Mouse (Mus musculus): ENCODE measurements at regions not wholly inside any gene's neighbourhood (a gene's known extent, or its start where the extent isn't known, plus 50 kb on each side); places are given as distances from the start of the nearest gene placed in this dataset.

- no peaks in the 10 kb centered on the region for H3K27me3 ChIP-seq (replicated peaks)
- H3K79me2 ChIP-seq (replicated peaks; ENCODE audit: control insufficient read depth, extremely low read depth, insufficient read depth, poor library complexity, severe bottlenecking): no peaks in the 10 kb centered on the region
- DNase-seq (ENCODE audit: extremely low read depth): no peak
- no peak overlapping the region for H3K27ac ChIP-seq (ENCODE audit: insufficient read depth, low read depth)
- H3K4me2 ChIP-seq (ENCODE audit: insufficient read depth, low read depth, poor library complexity, severe bottlenecking): no peak overlapping the region
- H3K4me1 ChIP-seq (ENCODE audit: control insufficient read depth in 1 of 2, insufficient read depth in 2 of 2): no peaks in the 10 kb centered on the region
- dilution Hi-C loops (cut with MboI; ENCODE audit: extremely low pct_ligation_motif_present, extremely low pct_unique_long_range_greater_than_20kb, low sequenced_read_pairs): no loop called here
- H3K4me3 ChIP-seq (replicated peaks in 1 of 3; ENCODE audit: low read depth in 2 of 3, low read length in 2 of 3, poor library complexity in 1 of 3): no peak overlapping the region
- no peak for TF ChIP-seq POLR2A (IDR thresholded peaks at IDR 0.05; ENCODE audit: low read depth, low read length)
- TF ChIP-seq CHD1 (IDR thresholded peaks at IDR 0.05; ENCODE audit: low read depth, low read length): no peak
- TF ChIP-seq MAFK (IDR thresholded peaks at IDR 0.05; ENCODE audit: insufficient replicate concordance, low read length): no peak
- no peak for TF ChIP-seq USF2 (conservative IDR thresholded peaks at IDR 0.05; ENCODE audit: low read depth, low read length)
- no peak for TF ChIP-seq HCFC1 (IDR thresholded peaks at IDR 0.05; ENCODE audit: low read depth, low read length)
- TF ChIP-seq E2F4 (IDR thresholded peaks at IDR 0.05; ENCODE audit: insufficient replicate concordance, low read depth, low read length): no peak
- no peak for TF ChIP-seq NELFE (IDR thresholded peaks at IDR 0.05; ENCODE audit: low read depth, low read length)
- no peak for TF ChIP-seq MXI1 (IDR thresholded peaks at IDR 0.05; ENCODE audit: low read depth, low read length)
- no peak for TF ChIP-seq USF1 (IDR thresholded peaks at IDR 0.05; ENCODE audit: low read depth, low read length)
- TF ChIP-seq JUN (IDR thresholded peaks at IDR 0.05; ENCODE audit: insufficient read depth, low read depth, low read length): no peak
- in situ Hi-C loops (cut with MboI; ENCODE audit: low pct_ligation_motif_present, low pct_unique_long_range_greater_than_20kb, low sequenced_read_pairs): no loop called here
- H3K9ac ChIP-seq (ENCODE audit: insufficient read depth, low read depth): no peak overlapping the region
- H3K9me3 ChIP-seq (replicated peaks; ENCODE audit: low read length): no peaks in the 10 kb centered on the region
- no peaks in the 10 kb centered on the region for H3K36me3 ChIP-seq (replicated peaks in 1 of 2; ENCODE audit: control insufficient read depth in 1 of 2, insufficient read depth in 1 of 2, low read length in 1 of 2)
Measured at GRCm38 (mm10) chr17:9291601-9292000, 130.3 kb upstream of the Gm17728 start.

- H3K4me1 ChIP-seq (ENCODE audit: control insufficient read depth in 1 of 2, insufficient read depth in 2 of 2): no peaks in the 10 kb centered on the region
- H3K4me3 ChIP-seq (replicated peaks in 1 of 3; ENCODE audit: low read depth in 2 of 3, low read length in 2 of 3, poor library complexity in 1 of 3): no peak overlapping the region
- H3K27me3 ChIP-seq (replicated peaks): no peaks in the 10 kb centered on the region
- H3K4me2 ChIP-seq (ENCODE audit: insufficient read depth, low read depth, poor library complexity, severe bottlenecking): no peak overlapping the region
- no peaks in the 10 kb centered on the region for H3K36me3 ChIP-seq (replicated peaks in 1 of 2; ENCODE audit: control insufficient read depth in 1 of 2, insufficient read depth in 1 of 2, low read length in 1 of 2)
- no peak overlapping the region for H3K27ac ChIP-seq (ENCODE audit: insufficient read depth, low read depth)
- no peaks in the 10 kb centered on the region for H3K79me2 ChIP-seq (replicated peaks; ENCODE audit: control insufficient read depth, extremely low read depth, insufficient read depth, poor library complexity, severe bottlenecking)
- H3K9me3 ChIP-seq (replicated peaks; ENCODE audit: low read length): no peaks in the 10 kb centered on the region
- in situ Hi-C loops (cut with MboI; ENCODE audit: low pct_ligation_motif_present, low pct_unique_long_range_greater_than_20kb, low sequenced_read_pairs) (no loop called here), dilution Hi-C loops (cut with MboI; ENCODE audit: extremely low pct_ligation_motif_present, extremely low pct_unique_long_range_greater_than_20kb, low sequenced_read_pairs) (no loop called here)
- H3K9ac ChIP-seq (ENCODE audit: insufficient read depth, low read depth): no peak overlapping the region
- TF ChIP-seq PAX5 (IDR thresholded peaks at IDR 0.05; ENCODE audit: low read length) (no peak), MAFK (IDR thresholded peaks at IDR 0.05; ENCODE audit: insufficient replicate concordance, low read length) (no peak), ZC3H11A (IDR thresholded peaks at IDR 0.05; ENCODE audit: low read depth, low read length) (no peak), NELFE (IDR thresholded peaks at IDR 0.05; ENCODE audit: low read depth, low read length) (no peak), BHLHE40 (IDR thresholded peaks at IDR 0.05; ENCODE audit: low read depth, low read length) (no peak), KAT2A (IDR thresholded peaks at IDR 0.05; ENCODE audit: insufficient replicate concordance, low read length) (no peak), UBTF (IDR thresholded peaks at IDR 0.05; ENCODE audit: low read depth, low read length) (no peak), ELF1 (IDR thresholded peaks at IDR 0.05; ENCODE audit: low read depth, low read length) (no peak), MAX (IDR thresholded peaks at IDR 0.05; ENCODE audit: low read length) (no peak), MEF2A (IDR thresholded peaks at IDR 0.05; ENCODE audit: borderline replicate concordance, low read depth, low read length) (no peak), USF2 (conservative IDR thresholded peaks at IDR 0.05; ENCODE audit: low read depth, low read length) (no peak), GABPA (IDR thresholded peaks at IDR 0.05; ENCODE audit: insufficient replicate concordance, low read depth, low read length) (no peak), NRF1 (IDR thresholded peaks at IDR 0.05; ENCODE audit: low read depth, low read length) (no peak), MAZ (IDR thresholded peaks at IDR 0.05; ENCODE audit: low read depth, low read length) (no peak), MXI1 (IDR thresholded peaks at IDR 0.05; ENCODE audit: low read depth, low read length) (no peak), SMC3 (IDR thresholded peaks at IDR 0.05; ENCODE audit: low read depth, low read length) (no peak), JUND (conservative IDR thresholded peaks at IDR 0.05; ENCODE audit: low read depth, low read length) (no peak), ETS1 (conservative IDR thresholded peaks at IDR 0.05; ENCODE audit: low read depth, low read length) (no peak), E2F4 (IDR thresholded peaks at IDR 0.05; ENCODE audit: insufficient replicate concordance, low read depth, low read length) (no peak)
- no peak for DNase-seq (ENCODE audit: extremely low read depth)
Measured at GRCm38 (mm10) chr17:9292296-9292695, 129.6 kb upstream of the Gm17728 start.

Data from CH12.LX (cell line).